Mouse (Mus musculus) bone marrow macrophage, adult 2 months (primary cell): ENCODE measurements around the gene Cmc2.
A peak's percentile ranks its signal among the peaks of the same experiment; 100 is the strongest.

Source experiments
- CTCF ChIP-seq: IDR thresholded peaks from 2 replicates; pipeline ENCODE4 v1.5.1; 2012; ENCODE audit warnings: low read depth, mild to moderate bottlenecking, low read length, moderate library complexity
- POLR2A ChIP-seq: IDR thresholded peaks from 2 replicates; pipeline ENCODE4 v1.6.1; 2012; ENCODE audit warnings: mild to moderate bottlenecking, low read depth, low read length, borderline replicate concordance

GRCm38 (mm10) chr8:116921337-116922059 is at the start of gene Cmc2, which contains the start of gene Cenpn:
- no peak for TF ChIP-seq CTCF
- peak; percentile 55; the same call in 1 of the 2 replicates for TF ChIP-seq POLR2A
